Mouse (Mus musculus): ENCODE data around the gene Lactb. TPM values are rescaled to one million over a fixed set of nuclear protein-coding genes. Genes with fewer than 3 reads are reported as not detected.

Lactb gene
- polyA plus RNA-seq, 1 experiment from 2014 or later, result 14.2 TPM

- Histone ChIP-seq H3K9ac (replicated peaks; ENCODE audit: low read length) (no peak overlapping the region), H3K9me3 (ENCODE audit: control insufficient read depth, low read length) (no peaks in the 10 kb centered on the region), H3K27ac (replicated peaks; ENCODE audit: low read depth, low read length) (no peak overlapping the region), H3K36me3 (ENCODE audit: control insufficient read depth, insufficient read depth, low read length) (no peaks in the 10 kb centered on the region), H3K4me1 (ENCODE audit: control insufficient read depth, insufficient read depth, low read length) (peaks cover 12% of the 10 kb centered on the region), H3K27me3 (ENCODE audit: control insufficient read depth, insufficient read depth, low read length) (no peaks in the 10 kb centered on the region), H3K4me3 (replicated peaks; ENCODE audit: low read depth, low read length) (peak overlapping the region; percentile 93; the same call in 1 of the 2 replicates), H3K4me2 (ENCODE audit: low read length) (peak overlapping the region; percentile 79)
- 9% methylated on average over 6 of the region's 6 CpGs for WGBS
- ATAC-seq (ENCODE audit: low FRiP score, low TSS enrichment) (no peak), DNase-seq (peak; percentile 33)
Measured at GRCm38 (mm10) chr9:66920488-66921279, 54.6 kb downstream of the Lactb start.

GRCm38 (mm10) chr9:66919981-66920380 is 55.3 kb downstream of the Lactb start:
- H3K4me3 ChIP-seq (replicated peaks; ENCODE audit: low read depth, low read length), result peak overlapping the region; percentile 93
- ATAC-seq (ENCODE audit: low FRiP score, low TSS enrichment), result peak; percentile 40
- H3K27ac ChIP-seq (replicated peaks; ENCODE audit: low read depth, low read length), result peak overlapping the region; percentile 79
- peaks cover 12% of the 10 kb centered on the region for H3K4me1 ChIP-seq (ENCODE audit: control insufficient read depth, insufficient read depth, low read length)
- no peaks in the 10 kb centered on the region for H3K36me3 ChIP-seq (ENCODE audit: control insufficient read depth, insufficient read depth, low read length)
- no peak for DNase-seq
- H3K27me3 ChIP-seq (ENCODE audit: control insufficient read depth, insufficient read depth, low read length), result no peaks in the 10 kb centered on the region
- H3K9ac ChIP-seq (replicated peaks; ENCODE audit: low read length), result peak overlapping the region; percentile 48
- H3K9me3 ChIP-seq (ENCODE audit: control insufficient read depth, low read length), result no peaks in the 10 kb centered on the region
- WGBS, result 2% methylated on average over 14 of the region's 14 CpGs
- H3K4me2 ChIP-seq (ENCODE audit: low read length), result peak overlapping the region; percentile 79

GRCm38 (mm10) chr9:66919382-66919971 is 55.8 kb downstream of the Lactb start, which contains the start of gene Rab8b:
TSS of gene Rab8b (minus strand) at chr9:66919687.
- peak within 1 kb of the TSS; percentile 89 for H3K27ac ChIP-seq (replicated peaks; ENCODE audit: low read depth, low read length)
- WGBS, result under 1% methylated on average over 49 of the region's 49 CpGs
- peak; percentile 99 for DNase-seq
- ATAC-seq (ENCODE audit: low FRiP score, low TSS enrichment), result peak; percentile 99
- peak within 1 kb of the TSS; percentile 93 for H3K4me3 ChIP-seq (replicated peaks; ENCODE audit: low read depth, low read length)
- no peaks in the 10 kb centered on the region for H3K9me3 ChIP-seq (ENCODE audit: control insufficient read depth, low read length)
- H3K9ac ChIP-seq (replicated peaks; ENCODE audit: low read length), result peak within 1 kb of the TSS; percentile 93
- peak within 1 kb of the TSS; percentile 79 for H3K4me2 ChIP-seq (ENCODE audit: low read length)
- peaks cover 12% of the 10 kb centered on the region for H3K4me1 ChIP-seq (ENCODE audit: control insufficient read depth, insufficient read depth, low read length)
- no peaks in the 10 kb centered on the region for H3K27me3 ChIP-seq (ENCODE audit: control insufficient read depth, insufficient read depth, low read length)
- H3K36me3 ChIP-seq (ENCODE audit: control insufficient read depth, insufficient read depth, low read length), result no peaks in the 10 kb centered on the region

GRCm38 (mm10) chr9:66918672-66919330 is 56.5 kb downstream of the Lactb start:
- H3K9me3 ChIP-seq (ENCODE audit: control insufficient read depth, low read length), result no peaks in the 10 kb centered on the region
- DNase-seq, result no peak
- peak overlapping the region; percentile 89 for H3K27ac ChIP-seq (replicated peaks; ENCODE audit: low read depth, low read length)
- peak overlapping the region; percentile 93 for H3K9ac ChIP-seq (replicated peaks; ENCODE audit: low read length)
- no peaks in the 10 kb centered on the region for H3K27me3 ChIP-seq (ENCODE audit: control insufficient read depth, insufficient read depth, low read length)
- peak overlapping the region; percentile 79 for H3K4me2 ChIP-seq (ENCODE audit: low read length)
- ATAC-seq (ENCODE audit: low FRiP score, low TSS enrichment), result no peak
- no peaks in the 10 kb centered on the region for H3K36me3 ChIP-seq (ENCODE audit: control insufficient read depth, insufficient read depth, low read length)
- peak overlapping the region; percentile 93 for H3K4me3 ChIP-seq (replicated peaks; ENCODE audit: low read depth, low read length)
- WGBS, result 3% methylated on average over 27 of the region's 27 CpGs
- peaks cover 12% of the 10 kb centered on the region for H3K4me1 ChIP-seq (ENCODE audit: control insufficient read depth, insufficient read depth, low read length)

GRCm38 (mm10) chr9:66917892-66918255 is 57.4 kb downstream of the Lactb start:
- H3K4me2 ChIP-seq (ENCODE audit: low read length), result peak overlapping the region; percentile 79
- peaks cover 12% of the 10 kb centered on the region for H3K4me1 ChIP-seq (ENCODE audit: control insufficient read depth, insufficient read depth, low read length)
- 65% methylated on average over 1 of the region's 1 CpGs for WGBS
- H3K4me3 ChIP-seq (replicated peaks; ENCODE audit: low read depth, low read length), result peak overlapping the region; percentile 93; the same call in 1 of the 2 replicates
- no peak for DNase-seq
- H3K9ac ChIP-seq (replicated peaks; ENCODE audit: low read length), result no peak overlapping the region
- ATAC-seq (ENCODE audit: low FRiP score, low TSS enrichment), result no peak
- H3K27ac ChIP-seq (replicated peaks; ENCODE audit: low read depth, low read length), result no peak overlapping the region
- H3K27me3 ChIP-seq (ENCODE audit: control insufficient read depth, insufficient read depth, low read length), result no peaks in the 10 kb centered on the region
- no peaks in the 10 kb centered on the region for H3K9me3 ChIP-seq (ENCODE audit: control insufficient read depth, low read length)
- no peaks in the 10 kb centered on the region for H3K36me3 ChIP-seq (ENCODE audit: control insufficient read depth, insufficient read depth, low read length)

- DNase-seq (no peak), ATAC-seq (ENCODE audit: low FRiP score, low TSS enrichment) (no peak)
- Histone ChIP-seq H3K27me3 (ENCODE audit: control insufficient read depth, insufficient read depth, low read length) (no peaks in the 10 kb centered on the region), H3K4me1 (ENCODE audit: control insufficient read depth, insufficient read depth, low read length) (peaks cover 12% of the 10 kb centered on the region), H3K4me3 (replicated peaks; ENCODE audit: low read depth, low read length) (no peak overlapping the region), H3K9me3 (ENCODE audit: control insufficient read depth, low read length) (no peaks in the 10 kb centered on the region), H3K36me3 (ENCODE audit: control insufficient read depth, insufficient read depth, low read length) (no peaks in the 10 kb centered on the region), H3K4me2 (ENCODE audit: low read length) (0 out of 2 replicates have a peak overlapping the region, but pooled peaks have one; percentile 2), H3K9ac (replicated peaks; ENCODE audit: low read length) (no peak overlapping the region), H3K27ac (replicated peaks; ENCODE audit: low read depth, low read length) (no peak overlapping the region)
- 94% methylated on average over 8 of the region's 8 CpGs for WGBS
Measured at GRCm38 (mm10) chr9:66917216-66917891, 57.9 kb downstream of the Lactb start.

GRCm38 (mm10) chr9:66915869-66916785 is 59.2 kb downstream of the Lactb start:
- Histone ChIP-seq H3K27ac (replicated peaks; ENCODE audit: low read depth, low read length) (no peak overlapping the region), H3K9ac (replicated peaks; ENCODE audit: low read length) (no peak overlapping the region), H3K4me2 (ENCODE audit: low read length) (no peak overlapping the region), H3K36me3 (ENCODE audit: control insufficient read depth, insufficient read depth, low read length) (no peaks in the 10 kb centered on the region), H3K27me3 (ENCODE audit: control insufficient read depth, insufficient read depth, low read length) (no peaks in the 10 kb centered on the region), H3K4me1 (ENCODE audit: control insufficient read depth, insufficient read depth, low read length) (peaks cover 12% of the 10 kb centered on the region), H3K9me3 (ENCODE audit: control insufficient read depth, low read length) (no peaks in the 10 kb centered on the region), H3K4me3 (replicated peaks; ENCODE audit: low read depth, low read length) (no peak overlapping the region)
- WGBS, result 90% methylated on average over 9 of the region's 9 CpGs
- no peak for DNase-seq
- no peak for ATAC-seq (ENCODE audit: low FRiP score, low TSS enrichment)

Data from midbrain, embryonic 14.5 days (tissue).